Comparison of ENCODE assay signal across 9 mouse cellular contexts in genomic region chr10:88501886-88502765, GRCm38 (mm10). TPM values are rescaled to one million over a fixed set of nuclear protein-coding genes. Genes with fewer than 3 reads are reported as not detected.
DNase-seq lines count a peak whose midpoint lies in the region; ATAC-seq and TF ChIP-seq lines count a peak whose summit lies in the region.
"Had no signal": no experiment of that assay in that cellular context is flagged by ENCODE, and none has a peak within 500 bp of the region (broad histone marks: within the 10 kb centered on the region; RNA-seq: fewer than 3 reads in every experiment).

No protein-coding gene starts in this region.

- H3K4me3 ChIP-seq in cerebellum, adult 2 months (replicated peaks; ENCODE audit: insufficient read depth, low read depth, low read length) = peak overlapping the region; percentile 52
- H3K4me3 ChIP-seq in lung, embryonic 15.5 days = no peak overlapping the region
- peak overlapping the region; percentile 86 for H3K4me3 ChIP-seq in intestine, embryonic 16.5 days (ENCODE audit: low read length)
- peak overlapping the region; percentile 28 for H3K4me3 ChIP-seq in olfactory bulb, adult 2 months (ENCODE audit: insufficient read depth, low read depth, low read length)

- no peak for TF ChIP-seq POLR2A in cerebellum, adult 2 months (IDR thresholded peaks at IDR 0.05; ENCODE audit: borderline replicate concordance, insufficient read depth, low read length)
- no peak for TF ChIP-seq POLR2A in olfactory bulb, adult 2 months (IDR thresholded peaks at IDR 0.05; ENCODE audit: insufficient read depth, low read depth, low read length)

- H3K27me3 ChIP-seq in cerebellum, adult 2 months (ENCODE audit: control insufficient read depth, insufficient read depth, low read length) = no peaks in the 10 kb centered on the region
- no peaks in the 10 kb centered on the region for H3K27me3 ChIP-seq in lung, embryonic 15.5 days
- no peaks in the 10 kb centered on the region for H3K27me3 ChIP-seq in intestine, embryonic 16.5 days (replicated peaks; ENCODE audit: control insufficient read depth, insufficient read depth, low read length)

- no peaks in the 10 kb centered on the region for H3K9me3 ChIP-seq in lung, embryonic 15.5 days
- H3K9me3 ChIP-seq in intestine, embryonic 16.5 days (ENCODE audit: control insufficient read depth, low read length) = no peaks in the 10 kb centered on the region

- DNase-seq in cerebellum, adult 2 months = peak; percentile 20 to 29
- no peak for DNase-seq in cerebellum, postnatal 36 days
- no peak for DNase-seq in lung, postnatal 4 days
- no peak for DNase-seq in spleen, postnatal 4 days (ENCODE audit: low spot score in 2 of 2)
- no peak for DNase-seq in thymus, postnatal 10 days (ENCODE audit: low spot score in 2 of 2)
- DNase-seq: liver, postnatal 0 days had no signal

- H3K9ac ChIP-seq in lung, embryonic 15.5 days = no peak overlapping the region
- H3K9ac ChIP-seq in intestine, embryonic 16.5 days (ENCODE audit: low read depth, low read length) = peak overlapping the region; percentile 45

- H3K36me3 ChIP-seq in lung, embryonic 15.5 days = no peaks in the 10 kb centered on the region
- H3K36me3 ChIP-seq in intestine, embryonic 16.5 days (ENCODE audit: control insufficient read depth, insufficient read depth, low read length) = no peaks in the 10 kb centered on the region

- no peak for ATAC-seq in lung, embryonic 15.5 days (ENCODE audit: borderline replicate concordance, extremely low read depth, low FRiP score, low TSS enrichment)
- no peak for ATAC-seq in intestine, embryonic 16.5 days
- ATAC-seq: liver, postnatal 0 days had no signal

- 35% methylated on average over 13 of the region's 13 CpGs for WGBS in cerebellum, adult 2 months
- WGBS in lung, embryonic 15.5 days = 56% methylated on average over 13 of the region's 13 CpGs
- WGBS in intestine, embryonic 16.5 days = 59% methylated on average over 13 of the region's 13 CpGs
- 38% methylated on average over 13 of the region's 13 CpGs for WGBS in olfactory bulb, adult 2 months

- TF ChIP-seq CTCF in cerebellum, adult 2 months (IDR thresholded peaks at IDR 0.05; ENCODE audit: borderline replicate concordance, insufficient read depth, low read depth, low read length) = no peak
- TF ChIP-seq CTCF in olfactory bulb, adult 2 months (IDR thresholded peaks at IDR 0.05; ENCODE audit: insufficient read depth, low read depth, low read length) = no peak

- H3K4me1 ChIP-seq in cerebellum, adult 2 months (ENCODE audit: control insufficient read depth, insufficient read depth, low read length) = peaks cover 9% of the 10 kb centered on the region
- H3K4me1 ChIP-seq in lung, embryonic 15.5 days = peaks cover 36% of the 10 kb centered on the region
- H3K4me1 ChIP-seq in intestine, embryonic 16.5 days (ENCODE audit: control insufficient read depth, insufficient read depth, low read length) = peaks cover 9% of the 10 kb centered on the region; the same call in 1 of the 2 replicates
- H3K4me1 ChIP-seq in olfactory bulb, adult 2 months (ENCODE audit: control insufficient read depth, insufficient read depth, low read length) = peaks cover 6% of the 10 kb centered on the region; the same call in 1 of the 2 replicates

- no peak overlapping the region; the same call in 1 of the 2 replicates for H3K27ac ChIP-seq in cerebellum, adult 2 months (ENCODE audit: insufficient read depth, low read length)
- no peak overlapping the region for H3K27ac ChIP-seq in lung, embryonic 15.5 days
- peak overlapping the region; percentile 70 for H3K27ac ChIP-seq in intestine, embryonic 16.5 days (ENCODE audit: low read length)
- H3K27ac ChIP-seq in olfactory bulb, adult 2 months (ENCODE audit: insufficient read depth, low read depth, low read length) = peak overlapping the region; percentile 70

- H3K4me2 ChIP-seq in lung, embryonic 15.5 days = peak overlapping the region; percentile 86
- H3K4me2 ChIP-seq in intestine, embryonic 16.5 days (ENCODE audit: low read depth, low read length) = peak overlapping the region; percentile 48

RNA-seq across cellular contexts. Expression of gene Chpt1, which starts 1.7 kb away (rescaled TPM):
- 38.9 and 40.6 TPM in 2 replicates for polyA plus RNA-seq in cerebellum, adult 2 months (2012; rRNA removed)
- polyA plus RNA-seq in lung, embryonic 15.5 days (2015; fragmentation: Nextera tagmentation; extraction: Ambion mirVana) = 43.0 and 44.4 TPM in 2 replicates
- polyA plus RNA-seq in intestine, embryonic 16.5 days (2015; fragmentation: Nextera tagmentation; extraction: Ambion mirVana) = 51.1 and 65.7 TPM in 2 replicates
- not detected in 2 replicates for polyA plus RNA-seq in olfactory bulb, adult 2 months (2012; ENCODE audit: insufficient read depth, insufficient read length, low replicate concordance, missing spikeins)

RNA-seq across cellular contexts. Expression of gene Sycp3, which starts 42.8 kb away (rescaled TPM):
- 0.33 and 0.54 TPM in 2 replicates for polyA plus RNA-seq in cerebellum, adult 2 months (2012; rRNA removed)
- 0.19 TPM in 2 replicates for polyA plus RNA-seq in lung, embryonic 15.5 days (2015; fragmentation: Nextera tagmentation; extraction: Ambion mirVana)
- 1.0 and 1.6 TPM in 2 replicates for polyA plus RNA-seq in intestine, embryonic 16.5 days (2015; fragmentation: Nextera tagmentation; extraction: Ambion mirVana)
- not detected in 2 replicates for polyA plus RNA-seq in olfactory bulb, adult 2 months (2012; ENCODE audit: insufficient read depth, insufficient read length, low replicate concordance, missing spikeins)

Comparison
In these comparisons a context has a peak if more than half of its experiments do, and no peak if none do; other contexts are left out.
1. DNase-seq: peak in cerebellum, adult 2 months (2 of 2); none in cerebellum, postnatal 36 days (0 of 2), lung, postnatal 4 days (0 of 2), spleen, postnatal 4 days (0 of 2) and thymus, postnatal 10 days (0 of 2).
2. H3K27ac ChIP-seq: peak in intestine, embryonic 16.5 days (single experiment) and olfactory bulb, adult 2 months (single experiment); none in cerebellum, adult 2 months (single experiment) and lung, embryonic 15.5 days (single experiment).